Mouse (Mus musculus) thymus, postnatal 25 days (tissue): ENCODE measurements at regions not wholly inside any gene's neighbourhood (a gene's known extent, or its start where the extent isn't known, plus 50 kb on each side); places are given as distances from the start of the nearest gene placed in this dataset.
"Not testable (repeated sequence)": the region's sequence is repeated elsewhere in the genome, so short reads cannot be mapped to it uniquely, and the experiment has no call there.

Experiments used
- DNase-seq: peaks from one replicate; pipeline ENCODE4 v3.0.0; 2022

DNA sequence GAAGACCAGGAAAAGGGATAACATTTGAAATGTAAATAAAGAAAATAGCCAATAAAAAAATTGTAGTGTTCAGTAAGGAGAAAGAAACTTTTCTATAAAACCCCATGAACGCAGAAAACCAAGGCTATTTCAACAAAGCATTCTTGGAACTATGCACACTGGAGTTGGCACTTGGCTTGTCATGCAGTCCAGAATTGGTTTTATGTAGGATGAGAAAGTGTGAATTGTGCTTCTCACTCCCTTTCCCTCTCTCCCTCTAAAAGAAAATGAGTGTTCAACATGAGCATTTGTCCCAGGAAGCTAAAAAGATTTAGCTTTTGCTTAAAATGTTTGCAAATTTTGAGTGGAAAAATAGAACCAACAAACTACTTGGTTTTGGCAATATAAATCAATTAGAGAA, 841.6 kb upstream of the Adam24 start:
- no peak for DNase-seq

DNA sequence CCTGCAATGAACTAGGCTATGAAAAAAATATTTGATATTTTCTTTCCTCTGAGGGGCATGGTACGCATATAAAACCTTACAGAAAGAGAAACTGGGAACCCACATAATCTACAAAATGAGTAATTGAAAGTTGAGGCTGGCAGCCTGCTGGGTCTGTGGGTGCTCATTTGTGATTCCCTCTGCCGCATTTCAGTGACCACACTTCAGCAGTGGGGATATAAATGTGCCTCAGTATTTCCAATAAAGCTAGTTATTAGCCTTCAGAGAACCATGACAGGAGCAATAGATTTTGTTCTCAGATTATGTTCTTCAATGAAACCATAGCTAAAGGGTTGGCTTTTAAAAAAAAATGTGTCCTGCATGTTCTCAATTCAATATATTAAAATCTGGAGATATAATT, 828.0 kb upstream of the Adam24 start:
- DNase-seq, result no peak

GRCm38 (mm10) chr8:39862544-39862943, 812.3 kb upstream of the Adam24 start:
- DNase-seq, result no peak

DNA sequence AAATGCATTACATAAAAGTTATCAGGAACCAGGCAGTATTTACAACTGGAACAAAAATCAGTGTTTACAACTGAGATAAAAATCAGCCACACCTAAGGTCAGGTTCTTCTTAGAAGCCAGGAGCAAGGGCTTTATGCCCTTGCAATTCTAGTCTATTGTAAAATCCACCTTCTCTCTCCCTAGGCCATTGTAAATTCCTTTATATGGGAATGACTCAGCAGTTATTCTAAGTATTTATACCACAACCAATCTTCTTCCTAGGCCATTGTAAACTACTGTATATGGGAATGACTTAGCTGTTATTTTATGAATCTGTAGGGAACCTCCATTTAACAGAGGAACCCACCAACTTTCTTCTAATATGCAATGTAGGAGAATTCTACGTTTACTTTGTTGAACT, 772.6 kb upstream of the Adam24 start:
- no peak for DNase-seq

DNA sequence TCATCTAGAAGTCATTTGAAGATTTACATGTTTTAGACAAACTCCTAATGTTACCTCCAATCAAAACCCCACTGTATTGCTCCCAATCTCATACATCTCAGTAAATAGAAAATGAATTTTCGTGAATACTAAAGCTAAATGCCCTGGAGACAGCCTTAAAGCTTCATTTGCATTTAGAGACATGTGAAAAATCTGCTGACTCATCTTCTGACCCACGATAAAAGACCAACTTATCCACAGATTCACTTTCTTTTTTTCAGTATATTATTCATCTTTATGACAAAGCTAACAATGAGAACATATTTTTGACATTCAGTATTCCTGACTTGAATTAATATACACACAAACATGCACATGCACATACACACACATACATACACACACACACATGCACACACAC, 762.0 kb upstream of the Adam24 start:
- DNase-seq, result no peak

- DNase-seq, result no peak
These were observed 753.5 kb upstream of the Adam24 start for GRCm38 (mm10) chr8:39921336-39921735.

- no peak for DNase-seq
These were observed 751.1 kb upstream of the Adam24 start for GRCm38 (mm10) chr8:39923741-39924140.

- no peak for DNase-seq
These were observed 724.5 kb upstream of the Adam24 start for GRCm38 (mm10) chr8:39950178-39950896.

DNA sequence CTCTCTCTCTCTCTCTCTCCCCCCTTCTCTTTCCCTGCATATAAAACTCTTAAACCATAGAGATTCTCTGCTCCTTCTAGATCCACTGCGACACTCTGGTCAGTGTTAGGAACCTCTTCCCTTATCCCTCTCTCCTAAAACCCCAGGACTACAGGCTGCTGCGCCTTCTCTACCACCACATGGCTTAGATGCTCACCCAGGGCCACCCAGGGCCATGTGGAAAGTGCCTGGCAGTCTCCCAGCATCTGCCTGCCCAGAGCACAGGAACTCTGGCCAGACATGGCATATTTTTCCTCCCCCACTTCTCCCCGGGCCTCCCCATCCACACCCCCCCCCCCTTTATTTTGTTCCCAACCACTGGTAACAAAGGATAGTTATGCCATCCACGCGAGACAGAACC, 720.4 kb upstream of the Adam24 start:
- DNase-seq, result no peak

GRCm38 (mm10) chr8:39954924-39955323, 720.0 kb upstream of the Adam24 start:
- DNase-seq, result no peak

- no peak for DNase-seq
These were observed 669.6 kb upstream of the Adam24 start for GRCm38 (mm10) chr8:40005207-40005837.

GRCm38 (mm10) chr8:40019281-40019943, 655.5 kb upstream of the Adam24 start:
- DNase-seq, result no peak

DNA sequence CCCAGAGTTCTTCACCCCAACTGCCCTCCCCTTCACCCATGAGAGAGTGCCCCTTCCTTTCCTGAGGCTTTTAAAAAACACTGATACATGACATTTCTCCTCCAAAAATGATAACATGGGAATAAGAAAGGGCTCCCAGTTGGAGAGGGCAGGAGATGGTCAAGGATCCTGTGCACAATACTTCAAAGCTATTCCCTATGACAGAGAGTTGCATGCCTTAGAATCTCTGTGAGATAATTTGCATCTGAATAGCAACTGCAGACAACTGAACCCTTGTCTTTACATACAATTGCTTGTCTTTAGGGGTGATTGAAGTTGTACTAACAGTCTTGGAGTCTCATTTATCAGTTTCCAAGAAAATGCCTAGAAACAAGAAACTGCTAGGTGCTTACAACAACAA, 610.7 kb upstream of the Adam24 start:
- no peak for DNase-seq

DNA sequence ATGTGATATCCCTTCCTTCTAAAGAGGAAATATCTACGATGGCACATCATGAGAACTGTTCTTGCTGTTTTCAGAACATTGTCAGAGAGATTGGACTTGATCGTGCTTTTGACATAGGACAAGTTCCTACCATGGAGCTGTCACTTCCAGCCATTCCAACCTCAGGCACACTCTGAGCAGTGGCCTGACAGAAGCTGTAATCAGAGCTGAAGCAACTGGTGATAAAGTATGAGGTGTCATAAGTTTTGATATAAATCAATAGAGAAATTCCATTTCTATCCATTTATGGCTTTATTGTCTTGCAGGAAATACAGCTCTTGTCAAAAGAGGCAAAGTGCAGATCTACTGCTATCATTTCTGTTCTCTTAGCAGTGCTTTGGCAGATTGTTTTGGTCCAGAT, 603.7 kb upstream of the Adam24 start:
- no peak for DNase-seq

GRCm38 (mm10) chr8:40080976-40081375, 593.9 kb upstream of the Adam24 start:
- DNase-seq, result not testable (repeated sequence)

DNA sequence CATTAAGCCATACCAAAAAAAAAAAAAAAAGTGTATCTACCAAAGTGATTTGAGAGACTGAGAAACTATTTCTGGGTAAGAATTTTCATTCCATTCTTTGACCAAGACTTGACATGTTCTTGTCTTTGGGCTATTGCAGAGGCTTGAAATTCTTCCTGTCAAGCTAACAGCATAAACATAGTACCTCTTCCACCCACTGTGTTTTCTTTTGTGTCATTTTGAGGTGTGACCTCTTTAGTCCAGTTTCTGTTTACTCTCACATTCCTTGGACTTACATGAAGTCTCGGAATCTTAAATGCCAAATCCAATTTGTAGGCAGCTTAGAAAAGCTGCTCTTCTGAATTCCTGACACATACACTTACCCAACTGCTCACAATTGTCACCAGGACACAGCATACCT, 590.7 kb upstream of the Adam24 start:
- DNase-seq, result no peak

GRCm38 (mm10) chr8:40089377-40089776, 585.5 kb upstream of the Adam24 start:
- no peak for DNase-seq

DNA sequence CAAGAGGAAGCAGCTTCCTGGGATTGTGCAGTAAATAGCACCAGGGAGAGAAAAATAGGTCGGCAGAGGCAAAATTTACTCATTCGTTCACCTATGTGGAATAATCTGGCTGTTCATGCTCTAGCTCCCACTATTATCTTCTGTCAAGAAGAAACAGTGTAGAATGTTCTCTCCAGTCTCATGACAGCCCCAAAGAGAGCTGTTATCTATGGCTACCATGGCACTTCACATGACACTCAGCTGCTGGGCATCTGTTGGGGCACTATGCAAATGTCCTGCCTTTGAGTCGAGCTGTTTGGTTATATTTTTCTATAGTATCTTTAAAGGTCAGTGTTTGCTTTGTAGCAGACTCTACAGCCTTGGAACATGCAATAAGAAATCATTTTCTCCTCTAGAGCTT, 550.5 kb upstream of the Adam24 start:
- no peak for DNase-seq

DNA sequence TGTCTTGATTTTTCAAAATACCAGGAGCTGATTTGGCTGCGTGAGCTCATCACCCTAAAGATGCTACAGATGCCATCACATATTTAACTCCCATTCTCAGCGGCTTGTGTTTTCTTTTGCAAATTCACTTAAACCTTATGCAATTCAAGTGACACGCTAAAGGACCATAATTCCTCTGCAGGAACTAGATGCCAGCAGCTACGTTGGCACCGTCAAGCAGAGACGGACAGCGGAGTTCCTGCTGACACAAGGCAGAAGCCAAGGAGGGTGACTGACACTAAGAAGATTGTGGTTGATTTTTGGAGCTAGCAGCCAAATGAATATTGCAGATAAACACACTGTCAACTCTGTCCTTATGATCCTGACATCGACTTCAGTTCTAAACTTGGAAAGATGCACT, 547.7 kb upstream of the Adam24 start:
- no peak for DNase-seq

DNA sequence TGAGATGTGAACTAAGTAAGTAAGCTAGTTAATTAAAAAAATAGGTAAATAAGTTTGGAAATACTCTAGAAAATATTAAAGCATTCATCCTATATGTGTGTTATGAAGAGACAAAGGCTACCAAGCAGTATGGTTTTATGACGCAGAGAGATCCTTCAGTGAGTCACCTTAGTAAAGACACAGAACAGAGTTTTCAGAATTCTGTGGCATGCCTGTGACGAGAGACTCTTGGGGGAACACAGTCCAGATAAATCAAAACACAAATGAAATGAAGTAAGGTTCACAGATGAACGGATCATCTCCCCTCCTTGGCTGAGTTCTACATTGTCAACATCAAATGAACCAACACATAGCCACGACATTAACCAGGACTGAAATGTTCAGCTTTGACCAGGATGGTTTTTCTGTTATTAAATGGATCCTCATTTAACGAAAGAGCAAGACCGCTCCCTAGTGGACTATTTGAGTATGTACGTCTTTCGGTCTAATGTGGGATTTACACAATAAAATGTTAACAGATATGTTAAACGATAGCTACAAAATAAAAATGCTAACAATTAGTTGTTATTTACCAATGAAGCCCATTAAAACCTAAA, 542.1 kb upstream of the Adam24 start:
- DNase-seq, result no peak

GRCm38 (mm10) chr8:40150911-40151797, 523.7 kb upstream of the Adam24 start:
- DNase-seq, result peak; percentile 30

DNA sequence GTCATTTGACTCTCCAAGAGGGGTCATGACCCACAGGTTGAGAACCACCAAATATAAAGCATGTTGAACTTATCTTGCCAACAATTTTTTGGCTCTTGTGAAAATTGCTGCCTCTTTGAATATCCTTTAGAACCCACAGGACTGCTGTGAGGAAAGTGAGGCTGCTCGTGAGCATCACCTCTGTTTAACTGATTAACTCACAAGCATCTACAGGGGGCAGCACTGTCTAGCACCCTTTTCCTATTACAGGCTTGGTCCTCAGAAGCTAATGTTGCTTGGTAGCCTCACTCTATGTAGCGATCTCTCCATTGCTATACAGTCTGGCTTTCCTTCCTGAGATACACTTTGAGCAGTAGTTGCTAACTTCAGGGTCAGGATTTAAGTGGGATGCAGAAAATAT, 522.4 kb upstream of the Adam24 start:
- DNase-seq, result no peak
